Mouse (Mus musculus) limb, embryonic 14.5 days (tissue): ENCODE data around the gene Pacrg. TPM values are rescaled to one million over a fixed set of nuclear protein-coding genes. Genes with fewer than 3 reads are reported as not detected.

Experiments used
- ATAC-seq: fragments of 200-750 bp; cut with Nextera tagmentation; 2 replicates; pipeline ENCODE4 v1.8.0; 2017; ENCODE audit warnings: low read depth, moderate number of reproducible peaks, moderate TSS enrichment; ENCODE audit not compliant: low FRiP score
- DNase-seq: peaks from one replicate; pipeline ENCODE4 v3.0.0-alpha.2; 2015; ENCODE audit warnings: low spot score
- H3K27ac ChIP-seq: fragments of 300-500 bp; sonication (generic); replicated peaks from 2 replicates; pipeline ENCODE4 v1.5.1; 2014; ENCODE audit warnings: low read depth, mild to moderate bottlenecking, low read length, moderate library complexity, mixed read lengths
- H3K27me3 ChIP-seq: fragments of 300-500 bp; sonication (generic); 2 replicates; pipeline ENCODE4 v1.6.1; 2014; ENCODE audit warnings: low read length, mixed read lengths; ENCODE audit not compliant: control insufficient read depth, insufficient read depth
- H3K36me3 ChIP-seq: fragments of 300-500 bp; sonication (generic); 2 replicates; pipeline ENCODE4 v1.6.1; 2014; ENCODE audit warnings: mild to moderate bottlenecking, low read length, moderate library complexity, mixed read lengths; ENCODE audit not compliant: control insufficient read depth, insufficient read depth
- H3K4me1 ChIP-seq: fragments of 300-500 bp; sonication (generic); 2 replicates; pipeline ENCODE4 v1.6.1; 2014; ENCODE audit warnings: antibody characterized with exemption, low read length, mixed read lengths; ENCODE audit not compliant: control insufficient read depth, insufficient read depth
- H3K4me2 ChIP-seq: fragments of 300-500 bp; sonication (generic); replicated peaks from 2 replicates; pipeline ENCODE4 v1.6.1; 2014; ENCODE audit warnings: low read depth, mild to moderate bottlenecking, low read length, moderate library complexity; ENCODE audit not compliant: severe bottlenecking
- H3K4me3 ChIP-seq: fragments of 300-500 bp; sonication (generic); replicated peaks from 2 replicates; pipeline ENCODE4 v1.5.1; 2014; ENCODE audit warnings: low read length
- H3K9ac ChIP-seq: fragments of 300-500 bp; sonication (generic); 2 replicates; pipeline ENCODE4 v1.6.1; 2014; ENCODE audit warnings: mild to moderate bottlenecking, low read depth, low read length, moderate library complexity; ENCODE audit not compliant: severe bottlenecking
- H3K9me3 ChIP-seq: fragments of 300-500 bp; sonication (generic); 2 replicates; pipeline ENCODE4 v1.6.1; 2016; ENCODE audit warnings: low read length; ENCODE audit not compliant: control insufficient read depth
- POLR2A ChIP-seq: fragments of 200-500 bp; IDR thresholded peaks from 2 replicates; pipeline ENCODE4 v1.8.0; 2012; ENCODE audit warnings: inconsistent platforms, mild to moderate bottlenecking, moderate library complexity, borderline replicate concordance; ENCODE audit not compliant: insufficient read depth, insufficient read length; ENCODE audit errors: extremely low read depth
- WGBS: fragments of 180-500 bp; shearing (Covaris S2); extraction: QIAGEN DNeasy Blood & Tissue Kit; methylation state at CpG from one replicate; pipeline ENCODE4 v1.1.7; 2014; 5-methylcytosine and 5-hydroxymethylcytosine counted together
- polyA plus RNA-seq, 2 experiments: library from polyadenylated mRNA; depleted of rRNA in 1 of 2; stranded (reverse) in 1 of 2; unstranded in 1 of 2; fragments of >200 nt; fragmentation: Nextera tagmentation in 1 of 2; extraction: Ambion mirVana in 1 of 2; gene quantifications; 2 replicates each; pipeline versions ENCODE4 v1.2.1 to v1.2.3; 2012 to 2014

Gene Pacrg
- polyA plus RNA-seq, 2 experiments, result 0.99 to 1.3 TPM

DNA sequence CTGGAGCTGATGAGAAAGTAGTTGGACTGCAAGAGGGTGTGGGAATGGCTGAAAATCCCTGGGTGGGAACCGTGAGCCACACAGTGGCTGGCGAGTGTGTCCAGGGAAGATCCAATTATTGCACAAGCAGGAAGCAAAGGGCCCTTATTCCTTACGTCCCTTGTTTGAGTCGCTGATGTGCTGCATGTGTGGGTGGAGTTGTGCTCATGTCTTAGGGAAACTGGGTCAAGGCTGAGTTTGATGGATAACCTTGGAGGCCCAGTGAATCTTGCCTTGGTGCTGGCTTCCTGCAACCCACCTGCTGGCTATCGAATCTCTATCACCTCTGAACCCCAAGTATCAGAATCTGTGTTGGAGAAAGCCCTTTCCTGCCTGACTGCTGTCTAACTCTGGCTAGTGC is 329.6 kb downstream of the Pacrg start:
- 72% methylated on average over 5 of the region's 5 CpGs for WGBS
- peaks cover 4% of the 10 kb centered on the region; the same call in 1 of the 2 replicates for H3K4me1 ChIP-seq
- H3K9me3 ChIP-seq, result no peaks in the 10 kb centered on the region
- no peak for TF ChIP-seq POLR2A
- H3K4me3 ChIP-seq, result no peak overlapping the region
- H3K36me3 ChIP-seq, result no peaks in the 10 kb centered on the region
- no peak for DNase-seq
- no peak overlapping the region for H3K9ac ChIP-seq
- H3K27ac ChIP-seq, result no peak overlapping the region
- H3K4me2 ChIP-seq, result no peak overlapping the region
- ATAC-seq, result no peak
- H3K27me3 ChIP-seq, result no peaks in the 10 kb centered on the region

GRCm38 (mm10) chr17:10508088-10508487 is 332.0 kb downstream of the Pacrg start:
- TF ChIP-seq POLR2A, result no peak

GRCm38 (mm10) chr17:10507466-10507865 is 332.6 kb downstream of the Pacrg start:
- 50% methylated on average over 10 of the region's 10 CpGs for WGBS
- Histone ChIP-seq H3K27ac (no peak overlapping the region), H3K4me1 (no peaks in the 10 kb centered on the region; the same call in 1 of the 2 replicates), H3K9me3 (no peaks in the 10 kb centered on the region), H3K4me2 (no peak overlapping the region), H3K36me3 (no peaks in the 10 kb centered on the region), H3K27me3 (no peaks in the 10 kb centered on the region), H3K4me3 (no peak overlapping the region), H3K9ac (no peak overlapping the region)
- DNase-seq (no peak), ATAC-seq (no peak; the same call in 1 of the 2 replicates)
- no peak for TF ChIP-seq POLR2A

More at GRCm38 (mm10) chr17:10508088-10508487, 332.0 kb downstream of the Pacrg start:
- H3K4me2 ChIP-seq, result no peak overlapping the region
- H3K36me3 ChIP-seq, result no peaks in the 10 kb centered on the region
- WGBS, result 82% methylated on average over 2 of the region's 2 CpGs
- H3K4me1 ChIP-seq, result no peaks in the 10 kb centered on the region; the same call in 1 of the 2 replicates
- no peak overlapping the region for H3K27ac ChIP-seq
- DNase-seq (no peak), ATAC-seq (no peak)
- H3K4me3 ChIP-seq, result no peak overlapping the region
- no peaks in the 10 kb centered on the region for H3K9me3 ChIP-seq
- no peak overlapping the region for H3K9ac ChIP-seq
- H3K27me3 ChIP-seq, result no peaks in the 10 kb centered on the region

DNA sequence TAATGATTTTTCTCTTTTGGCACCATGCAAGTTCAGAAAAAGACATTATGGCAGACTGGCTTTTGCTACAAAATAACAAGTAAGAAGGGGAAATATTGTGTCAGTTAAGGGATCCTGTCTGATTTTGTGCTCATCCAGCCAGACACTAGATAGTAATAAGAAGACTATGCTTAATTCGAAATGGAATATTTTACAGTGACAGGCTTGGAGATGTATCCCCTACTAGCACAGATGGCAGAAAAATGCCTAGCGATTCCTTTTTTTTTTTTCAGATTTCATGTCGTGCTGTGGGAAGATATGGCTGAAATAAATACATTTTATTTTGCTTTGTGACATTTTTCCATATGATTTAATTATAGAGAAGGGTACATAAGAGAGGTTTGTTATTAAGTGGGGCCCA is 333.2 kb downstream of the Pacrg start:
- Histone ChIP-seq H3K4me3 (no peak overlapping the region), H3K36me3 (no peaks in the 10 kb centered on the region), H3K27me3 (no peaks in the 10 kb centered on the region), H3K27ac (no peak overlapping the region), H3K9me3 (no peaks in the 10 kb centered on the region), H3K9ac (no peak overlapping the region), H3K4me1 (no peaks in the 10 kb centered on the region; the same call in 1 of the 2 replicates), H3K4me2 (no peak overlapping the region)
- no peak for TF ChIP-seq POLR2A
- ATAC-seq (no peak), DNase-seq (no peak)
- WGBS, result 78% methylated on average over 3 of the region's 3 CpGs

DNA sequence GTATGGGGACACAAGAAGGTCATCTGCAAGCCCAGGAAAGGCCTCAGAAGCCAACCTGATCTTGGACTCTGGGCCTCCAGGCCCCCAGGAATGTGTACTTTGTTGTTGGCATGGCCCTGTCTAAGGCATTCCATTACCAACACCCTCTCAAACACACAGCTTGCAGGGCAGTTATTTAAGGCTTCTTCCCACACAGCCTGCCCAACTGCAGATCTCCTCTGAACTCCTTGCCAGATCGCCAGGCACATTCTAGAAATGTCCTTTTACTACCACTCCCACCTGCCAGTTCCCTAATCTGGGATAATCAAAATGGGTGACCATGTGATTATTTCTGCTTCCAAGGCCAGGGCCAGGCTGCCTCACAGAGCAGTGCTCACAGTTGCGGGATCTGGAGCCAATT is 338.7 kb downstream of the Pacrg start:
- TF ChIP-seq POLR2A, result no peak
- H3K4me1 ChIP-seq, result peaks cover 6% of the 10 kb centered on the region
- no peak overlapping the region for H3K4me3 ChIP-seq
- H3K9ac ChIP-seq, result no peak overlapping the region
- 58% methylated on average over 2 of the region's 2 CpGs for WGBS
- no peaks in the 10 kb centered on the region for H3K36me3 ChIP-seq
- no peaks in the 10 kb centered on the region for H3K27me3 ChIP-seq
- ATAC-seq (no peak), DNase-seq (no peak)
- H3K9me3 ChIP-seq, result no peaks in the 10 kb centered on the region
- H3K4me2 ChIP-seq, result no peak overlapping the region
- H3K27ac ChIP-seq, result no peak overlapping the region
